Mouse (Mus musculus) adrenal gland, adult 18-20 months (tissue): ENCODE data around the gene Acly. TPM values are rescaled to one million over a fixed set of nuclear protein-coding genes. Genes with fewer than 3 reads are reported as not detected.

Experiments
- DNase-seq, 2 experiments: peaks; one replicate each; pipeline ENCODE4 v3.0.0; 2021 to 2022; ENCODE audit warnings: low spot score in 2 of 2
- microRNA-seq, 2 experiments: library from miRNA; unstranded; fragments of <30 nt; microRNA quantifications; one replicate each; pipeline ENCODE4 v1.2.0; 2021; ENCODE audit warnings: borderline number of aligned reads in 2 of 2
- total RNA-seq, 2 experiments: library from RNA; stranded (reverse); gene quantifications; 1 replicate in 1 of 2; 2 replicates in 1 of 2; pipeline ENCODE4 v1.2.3; 2021

Acly gene
- total RNA-seq, 2 experiments from 2014 or later = 1,875 to 2,782 TPM

- DNase-seq = no peak
These were observed 70.6 kb downstream of the Acly start for GRCm38 (mm10) chr11:100457247-100457646.

GRCm38 (mm10) chr11:100442625-100443024, 85.2 kb downstream of the Acly start:
- no peak for DNase-seq

DNA sequence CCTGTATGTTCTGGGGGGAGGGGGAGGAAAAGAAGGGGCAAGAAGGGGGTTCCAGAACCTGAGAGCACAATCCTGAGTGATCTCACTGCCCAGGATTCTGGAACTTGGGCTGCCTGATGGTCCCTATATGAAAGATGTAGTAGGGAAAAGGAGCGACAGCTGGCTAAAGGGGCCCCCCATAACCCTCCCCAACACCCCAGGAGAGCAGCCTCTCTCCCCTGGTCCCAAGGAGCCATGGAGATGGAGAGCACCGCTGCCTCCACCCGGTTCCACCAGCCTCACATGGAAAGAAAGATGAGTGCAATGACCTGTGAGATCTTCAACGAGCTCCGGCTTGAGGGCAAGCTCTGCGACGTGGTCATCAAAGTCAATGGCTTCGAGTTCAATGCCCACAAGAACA, 86.0 kb downstream of the Acly start, which contains the start of the genes Nt5c3b and Klhl10:
TSS of gene Nt5c3b (minus strand) at position 12 of the 400 bp plus-strand sequence.
TSS of gene Klhl10 (plus strand) at position 121 of the 400 bp plus-strand sequence.
- no peak for DNase-seq

DNA sequence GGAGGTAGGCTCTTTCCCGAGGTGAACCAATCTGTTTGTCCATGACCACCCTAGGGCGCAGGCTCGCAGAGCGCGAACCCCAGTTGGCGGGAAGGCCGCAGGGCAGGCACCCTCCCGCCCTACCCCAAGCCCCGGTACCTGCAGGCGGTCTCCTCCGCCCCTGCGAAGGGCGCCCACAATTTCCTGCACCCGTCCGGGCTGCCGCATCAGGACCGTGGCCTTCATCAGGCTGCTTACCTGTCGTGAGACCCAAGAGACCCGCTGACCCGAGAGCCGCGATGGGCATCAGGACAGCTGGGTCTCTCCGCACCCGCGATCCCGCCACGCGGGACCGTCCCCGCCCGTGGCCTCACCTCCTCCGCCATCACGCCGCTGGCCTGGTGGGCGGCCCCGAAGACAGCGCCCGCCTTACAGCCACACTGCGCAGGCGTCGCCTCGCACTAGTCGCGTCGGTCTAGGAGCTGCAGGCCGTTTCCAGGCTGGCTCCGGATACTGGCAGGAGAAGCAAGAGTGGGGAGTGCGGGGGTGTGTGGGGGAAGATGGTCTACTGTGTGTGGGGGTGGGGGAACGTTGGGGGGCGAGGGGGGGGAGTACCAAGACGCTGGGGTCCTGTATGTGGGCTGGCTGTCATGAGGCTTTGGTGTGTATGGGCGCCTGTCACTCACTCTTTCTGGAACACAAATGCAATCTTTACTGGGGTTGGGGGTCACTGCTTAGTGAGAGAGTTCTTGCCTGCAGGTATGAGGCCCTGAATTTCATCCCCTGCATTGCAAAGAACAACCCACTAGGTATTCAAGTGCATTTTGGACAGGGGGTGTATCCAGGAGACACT, 86.9 kb downstream of the Acly start:
- peak; percentile 83 to 87 for DNase-seq

- DNase-seq = no peak
These were observed 89.9 kb downstream of the Acly start for GRCm38 (mm10) chr11:100437901-100438300.

- no peak for DNase-seq
These were observed 92.0 kb downstream of the Acly start for GRCm38 (mm10) chr11:100435678-100436246.

GRCm38 (mm10) chr11:100432002-100432401, 95.8 kb downstream of the Acly start:
- no peak for DNase-seq

DNA sequence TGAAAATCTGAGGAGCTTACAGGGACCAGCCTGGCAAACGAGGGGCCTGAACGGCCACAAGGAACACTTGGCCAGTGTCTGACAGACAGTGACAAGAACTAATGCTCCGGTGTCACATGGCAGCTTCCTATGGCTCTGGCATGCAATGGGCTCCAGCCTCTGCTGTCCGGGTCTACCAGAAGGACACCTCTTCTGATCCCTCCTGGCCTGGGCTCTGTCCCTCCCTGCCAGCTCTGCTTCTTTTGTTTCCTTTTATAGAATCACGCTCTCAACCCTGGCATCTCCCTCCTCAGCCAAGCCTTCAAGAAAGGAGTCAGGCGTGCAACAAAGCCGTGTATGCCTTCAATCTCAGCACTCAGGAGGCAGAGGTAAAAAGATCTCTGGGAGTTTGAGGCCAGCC, 97.7 kb downstream of the Acly start:
- DNase-seq = no peak

DNA sequence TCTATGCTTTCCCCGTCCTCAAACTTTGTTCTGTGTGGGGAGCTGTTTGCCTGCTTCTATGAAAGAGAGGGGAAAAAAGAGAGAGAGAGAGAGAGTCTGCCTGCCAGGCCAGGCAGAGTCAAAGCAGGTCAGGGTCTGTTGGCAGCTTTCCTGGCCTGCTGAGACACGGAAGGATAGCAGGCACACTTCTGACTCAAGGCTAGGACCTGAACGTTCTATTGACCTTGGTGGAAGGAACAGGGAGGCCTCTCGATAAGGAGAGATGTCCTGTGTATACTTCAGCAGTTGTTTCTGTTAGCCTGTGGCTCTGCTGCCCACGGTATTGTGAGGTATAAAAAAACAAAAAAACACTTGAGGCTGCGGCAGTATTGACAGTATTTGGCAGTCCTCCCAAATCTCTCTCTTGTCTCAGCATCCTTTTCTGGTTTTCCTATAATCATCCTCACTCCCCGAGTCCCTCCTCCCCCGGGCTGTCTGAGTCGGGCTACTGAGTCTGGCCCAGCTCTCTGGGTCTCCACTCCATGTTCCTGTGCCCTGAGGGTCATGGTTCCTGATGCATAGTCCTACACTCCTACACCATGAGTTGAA, 99.1 kb downstream of the Acly start:
- DNase-seq = peak; percentile 55 to 72

DNA sequence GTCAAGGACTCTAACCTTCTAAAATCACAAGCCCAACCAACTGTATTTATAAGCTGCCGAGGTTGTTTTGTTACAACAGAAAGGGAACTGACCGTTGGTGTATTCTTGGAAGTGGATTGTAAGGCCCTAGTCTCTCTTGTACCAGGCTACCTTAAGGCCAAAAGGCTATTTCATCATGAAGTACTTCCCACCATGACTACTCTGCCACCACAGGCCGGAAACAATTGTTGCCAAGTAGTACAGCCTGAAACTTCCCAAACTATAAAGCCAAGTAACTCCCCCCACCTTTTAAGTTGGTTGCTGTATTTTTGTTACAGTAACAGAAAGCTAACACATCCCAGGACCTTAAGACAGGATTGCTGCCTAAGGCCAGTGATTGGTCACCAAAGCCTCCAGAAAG, 101.0 kb downstream of the Acly start:
- DNase-seq = no peak

Small RNA genes lying within 50 kb of the gene (microRNA-seq; reads per million reads assigned to microRNA genes)
- gene Gm27374 (0 reads per million in 2 experiments), gene Mir7116 (0 reads per million in 2 experiments)

Other genes with a start within 250 kb of the Acly start
- 1,000 to 10,000 TPM; 1,436 to 1,462 TPM for gene Eif1, start 208.1 kb downstream of the Acly start, total RNA-seq
- gene Gast, start 193.6 kb downstream of the Acly start, total RNA-seq = not detected
- 10 to 100 TPM; 46.9 to 49.7 TPM for gene Hap1, start 171.9 kb downstream of the Acly start, total RNA-seq
- gene Jup, start 130.2 kb downstream of the Acly start, total RNA-seq = 10 to 100 TPM; 55.3 to 64.5 TPM
- 10 to 100 TPM; 26.3 to 33.5 TPM for gene P3h4, start 113.2 kb downstream of the Acly start, total RNA-seq
- 10 to 100 TPM; 13.4 to 19.0 TPM for gene Fkbp10, start 112.3 kb downstream of the Acly start, total RNA-seq
- 10 to 100 TPM; 45.6 to 50.0 TPM for gene Nt5c3b, start 86.2 kb downstream of the Acly start, total RNA-seq
- under 1 TPM; 0.67 to 0.96 TPM for gene Klhl10, start 86.1 kb downstream of the Acly start, total RNA-seq
- 10 to 100 TPM; 51.5 to 58.3 TPM for gene Klhl11, start 55.3 kb downstream of the Acly start, total RNA-seq
- 10 to 100 TPM in 1 of 2 experiments, 1 to 10 TPM in 1; 8.8 to 18.8 TPM for gene Ttc25, start 17.6 kb upstream of the Acly start, total RNA-seq
- gene Cnp, start 46.9 kb upstream of the Acly start, total RNA-seq = 10 to 100 TPM; 33.2 to 40.6 TPM
- gene Nkiras2, start 91.2 kb upstream of the Acly start, total RNA-seq = 10 to 100 TPM; 31.2 to 31.8 TPM
- gene Dnajc7, start 92.2 kb upstream of the Acly start, total RNA-seq = 100 to 1,000 TPM; 210 to 238 TPM
- gene Zfp385c, start 164.5 kb upstream of the Acly start, total RNA-seq = under 1 TPM; 0.10 to 0.16 TPM
- 10 to 100 TPM; 33.1 to 33.4 TPM for gene Dhx58, start 176.3 kb upstream of the Acly start, total RNA-seq
- gene Kat2a, start 184.5 kb upstream of the Acly start, total RNA-seq = 10 to 100 TPM; 32.0 to 43.8 TPM
- not detected for gene Hspb9, start 185.8 kb upstream of the Acly start, total RNA-seq
- 100 to 1,000 TPM; 189 TPM for gene Rab5c, start 210.2 kb upstream of the Acly start, total RNA-seq
- gene Kcnh4, start 231.9 kb upstream of the Acly start, total RNA-seq = under 1 TPM; 0.10 to 0.16 TPM
- not detected for gene Hcrt, start 234.9 kb upstream of the Acly start, total RNA-seq
- 10 to 100 TPM; 17.8 to 21.4 TPM for gene Ghdc, start 243.0 kb upstream of the Acly start, total RNA-seq